Mouse (Mus musculus) colon, adult 2 months (tissue): Measurements from ENCODE around the gene Crhr2. TPM values are rescaled to one million over a fixed set of nuclear protein-coding genes. Genes with fewer than 3 reads are reported as not detected.

Experiments
- polyA plus RNA-seq: library from polyadenylated mRNA; depleted of rRNA; stranded (reverse); fragments of >200 nt; gene quantifications from 2 replicates; pipeline ENCODE4 v1.2.3, GENCODE M21; 2012; rRNA removed

Crhr2 gene
- polyA plus RNA-seq: 0.44 and 1.4 TPM in 2 replicates

GRCm38 (mm10) chr6:55132794-55133193, at the start of gene Crhr2:
TSS of gene Crhr2 (minus strand) at chr6:55133016.

GRCm38 (mm10) chr6:55174741-55175181, 41.9 kb upstream of the Crhr2 start, which contains the start of gene Inmt:
TSS of gene Inmt (minus strand) at chr6:55175043.

Other genes with a start within 250 kb of the Crhr2 start
- 26.6 and 29.8 TPM in 2 replicates for gene Nod1, start 160.4 kb downstream of the Crhr2 start, polyA plus RNA-seq
- gene Ggct, start 140.1 kb downstream of the Crhr2 start, polyA plus RNA-seq: 0.66 and 1.8 TPM in 2 replicates
- 43.5 and 45.0 TPM in 2 replicates for gene Gars, start 95.0 kb downstream of the Crhr2 start, polyA plus RNA-seq
- 1.4 and 3.4 TPM in 2 replicates for gene Inmt, start 42.0 kb upstream of the Crhr2 start, polyA plus RNA-seq
- 2.5 and 3.2 TPM in 2 replicates for gene Mindy4, start 70.4 kb upstream of the Crhr2 start, polyA plus RNA-seq
- 130 and 135 TPM in 2 replicates for gene Aqp1, start 203.4 kb upstream of the Crhr2 start, polyA plus RNA-seq
- gene Ghrhr, start 243.3 kb upstream of the Crhr2 start, polyA plus RNA-seq: 0.31 and 0.32 TPM in 2 replicates